Mouse (Mus musculus): ENCODE measurements around the gene Psme1. TPM values are rescaled to one million over a fixed set of nuclear protein-coding genes. Genes with fewer than 3 reads are reported as not detected.

The Psme1 gene
- polyA plus RNA-seq, 1 experiment: 81.7 TPM

DNA sequence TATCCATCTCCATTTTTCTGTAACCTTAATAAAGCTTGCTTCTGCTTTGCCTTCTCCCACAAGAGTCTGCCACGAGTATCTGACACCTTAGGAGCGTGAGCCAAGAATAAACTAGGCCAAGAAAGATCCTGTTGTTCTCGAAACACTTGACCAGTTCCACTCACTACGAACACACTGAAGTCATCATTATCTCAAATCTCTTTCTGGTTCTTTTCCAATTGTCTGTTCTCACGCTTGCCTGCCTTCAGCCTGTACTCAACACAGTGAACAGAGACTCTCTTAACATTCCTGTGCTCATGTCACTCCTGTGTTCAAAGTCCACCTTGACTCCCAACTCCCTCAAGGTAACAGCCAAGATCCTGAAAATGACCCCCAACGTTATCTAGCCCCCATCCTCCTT lies 35.4 kb downstream of the Psme1 start:
- H3K27me3 ChIP-seq (ENCODE audit: control insufficient read depth, insufficient read depth, insufficient read length): no peaks in the 10 kb centered on the region
- TF ChIP-seq USF1 (IDR thresholded peaks at IDR 0.05; ENCODE audit: low read depth) (no peak), MYOG (IDR thresholded peaks at IDR 0.05; ENCODE audit: control insufficient read depth in 1 of 3, insufficient read depth in 1 of 3, insufficient read length in 2 of 3, low read depth in 2 of 3) (no peak), TCF12 (IDR thresholded peaks at IDR 0.05; ENCODE audit: insufficient read depth, poor library complexity, severe bottlenecking) (no peak), SRF (IDR thresholded peaks at IDR 0.05; ENCODE audit: control insufficient read depth, insufficient read length, low read depth) (no peak), E2F4 (IDR thresholded peaks at IDR 0.05; ENCODE audit: insufficient read depth) (no peak), MYOD1 (IDR thresholded peaks at IDR 0.05; ENCODE audit: control insufficient read depth in 1 of 3, insufficient read length in 2 of 3, low read depth in 2 of 3) (no peak), POLR2A (IDR thresholded peaks at IDR 0.05; ENCODE audit: insufficient read length, low read depth) (no peak), CEBPB (IDR thresholded peaks at IDR 0.05; ENCODE audit: insufficient read depth, poor library complexity, severe bottlenecking) (no peak), TCF3 (IDR thresholded peaks at IDR 0.05; ENCODE audit: insufficient read length, low read depth) (no peak)
- no peak overlapping the region for H3K4me2 ChIP-seq (ENCODE audit: low read depth)
- H3K4me3 ChIP-seq: no peak overlapping the region
- H3K79me2 ChIP-seq (ENCODE audit: control insufficient read depth, insufficient read depth): no peaks in the 10 kb centered on the region
- H3ac ChIP-seq (ENCODE audit: control insufficient read depth, insufficient read length): no peak overlapping the region
- H3K36me3 ChIP-seq (ENCODE audit: control insufficient read depth, insufficient read depth): peaks cover 4% of the 10 kb centered on the region

DNA sequence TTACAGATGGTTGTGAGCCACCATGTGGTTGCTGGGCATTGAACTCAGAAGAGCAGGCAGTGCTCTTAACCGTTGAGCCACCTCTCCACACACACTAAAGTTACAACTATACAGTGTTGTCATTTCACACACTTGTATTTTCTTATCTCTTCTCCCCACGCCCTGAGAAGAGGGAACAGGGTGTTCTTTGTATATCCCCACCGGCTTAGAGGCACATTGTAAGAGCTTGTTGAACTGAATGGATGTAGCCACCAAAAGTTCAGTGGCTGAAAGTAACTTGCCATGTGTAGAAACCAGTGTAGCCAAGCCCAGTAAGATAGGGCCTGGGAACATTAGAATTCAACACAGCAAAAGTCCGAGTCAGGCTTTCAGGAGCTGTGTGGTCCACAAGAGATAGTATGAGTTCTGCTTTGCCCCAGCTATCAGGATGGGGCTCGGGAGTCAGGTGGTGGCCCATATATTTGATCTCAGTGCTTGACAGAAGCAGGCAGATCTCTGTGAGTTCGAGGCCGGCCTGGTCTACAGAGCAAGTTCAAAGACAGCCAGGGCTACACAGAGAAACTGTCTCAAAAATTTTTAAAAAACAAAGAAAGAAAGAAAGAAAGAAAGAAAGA lies 36.7 kb downstream of the Psme1 start:
- no peaks in the 10 kb centered on the region for H3K27me3 ChIP-seq (ENCODE audit: control insufficient read depth, insufficient read depth, insufficient read length)
- H3ac ChIP-seq (ENCODE audit: control insufficient read depth, insufficient read length): no peak overlapping the region
- H3K79me2 ChIP-seq (ENCODE audit: control insufficient read depth, insufficient read depth): no peaks in the 10 kb centered on the region
- H3K4me3 ChIP-seq: no peak overlapping the region
- H3K36me3 ChIP-seq (ENCODE audit: control insufficient read depth, insufficient read depth): peaks cover 2% of the 10 kb centered on the region
- no peak overlapping the region for H3K4me2 ChIP-seq (ENCODE audit: low read depth)
- TF ChIP-seq TCF3 (IDR thresholded peaks at IDR 0.05; ENCODE audit: insufficient read length, low read depth): no peak

DNA sequence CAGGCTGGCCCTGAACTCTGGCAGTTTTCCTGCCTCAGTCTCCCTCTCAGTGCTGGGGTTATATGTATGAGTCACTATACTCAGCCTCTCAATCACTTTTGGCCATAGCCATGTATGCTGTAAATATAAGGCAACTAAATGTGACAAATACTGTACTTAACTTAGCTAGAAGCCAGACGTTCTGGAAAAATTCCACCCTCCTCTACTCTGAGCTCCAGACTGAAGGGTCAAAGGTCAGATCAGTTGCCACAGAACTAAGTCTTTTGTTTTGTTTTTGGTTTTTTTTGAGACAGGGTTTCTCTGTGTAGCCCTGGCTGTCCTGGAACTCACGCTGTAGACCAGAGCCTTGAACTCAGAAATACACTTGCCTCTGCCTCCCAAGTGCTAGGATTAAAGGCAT lies 38.0 kb downstream of the Psme1 start:
- Histone ChIP-seq H3K4me2 (ENCODE audit: low read depth) (no peak overlapping the region), H3K36me3 (ENCODE audit: control insufficient read depth, insufficient read depth) (no peaks in the 10 kb centered on the region), H3K27me3 (ENCODE audit: control insufficient read depth, insufficient read depth, insufficient read length) (no peaks in the 10 kb centered on the region), H3K79me2 (ENCODE audit: control insufficient read depth, insufficient read depth) (no peaks in the 10 kb centered on the region), H3ac (ENCODE audit: control insufficient read depth, insufficient read length) (no peak overlapping the region), H3K4me3 (no peak overlapping the region)
- no peak for TF ChIP-seq REST (IDR thresholded peaks at IDR 0.05; ENCODE audit: insufficient read depth, insufficient read length)

DNA sequence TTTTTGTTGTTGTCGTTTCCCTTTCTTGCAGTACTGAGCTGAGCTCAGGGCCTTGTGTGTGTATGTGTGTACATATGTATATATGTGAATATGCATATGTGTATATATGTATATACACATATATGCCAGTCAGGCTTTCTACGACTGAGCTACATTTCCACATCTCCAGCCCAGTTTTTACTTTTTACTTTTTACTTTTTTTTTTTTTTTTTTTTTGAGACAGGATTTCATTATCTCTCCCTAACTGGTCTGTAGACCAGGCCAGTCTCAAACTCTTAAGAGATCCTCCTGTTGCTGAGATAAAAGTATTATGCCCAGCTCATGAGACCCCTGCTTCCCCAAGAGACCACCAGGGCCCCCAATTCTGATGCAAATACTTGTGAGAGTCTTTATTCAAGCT lies 38.9 kb downstream of the Psme1 start:
- no peak overlapping the region for H3K4me2 ChIP-seq (ENCODE audit: low read depth)
- H3K4me3 ChIP-seq: no peak overlapping the region
- TF ChIP-seq TCF3 (IDR thresholded peaks at IDR 0.05; ENCODE audit: insufficient read length, low read depth) (no peak), TCF12 (IDR thresholded peaks at IDR 0.05; ENCODE audit: insufficient read depth, poor library complexity, severe bottlenecking) (no peak), POLR2AphosphoS2 (IDR thresholded peaks at IDR 0.05; ENCODE audit: insufficient read length, low read depth) (no peak), E2F4 (IDR thresholded peaks at IDR 0.05; ENCODE audit: insufficient read depth) (no peak), MAX (IDR thresholded peaks at IDR 0.05; ENCODE audit: low read depth) (no peak), CEBPB (IDR thresholded peaks at IDR 0.05; ENCODE audit: insufficient read depth, poor library complexity, severe bottlenecking) (no peak), SRF (IDR thresholded peaks at IDR 0.05; ENCODE audit: control insufficient read depth, insufficient read length, low read depth) (no peak), REST (IDR thresholded peaks at IDR 0.05; ENCODE audit: insufficient read depth, insufficient read length) (no peak), MYOD1 (IDR thresholded peaks at IDR 0.05; ENCODE audit: control insufficient read depth in 1 of 3, insufficient read length in 2 of 3, low read depth in 2 of 3) (no peak), USF1 (IDR thresholded peaks at IDR 0.05; ENCODE audit: low read depth) (no peak), MYOG (IDR thresholded peaks at IDR 0.05; ENCODE audit: control insufficient read depth in 1 of 3, insufficient read depth in 1 of 3, insufficient read length in 2 of 3, low read depth in 2 of 3) (no peak)
- H3K36me3 ChIP-seq (ENCODE audit: control insufficient read depth, insufficient read depth): no peaks in the 10 kb centered on the region
- H3ac ChIP-seq (ENCODE audit: control insufficient read depth, insufficient read length): no peak overlapping the region
- no peaks in the 10 kb centered on the region for H3K27me3 ChIP-seq (ENCODE audit: control insufficient read depth, insufficient read depth, insufficient read length)
- H3K79me2 ChIP-seq (ENCODE audit: control insufficient read depth, insufficient read depth): no peaks in the 10 kb centered on the region

DNA sequence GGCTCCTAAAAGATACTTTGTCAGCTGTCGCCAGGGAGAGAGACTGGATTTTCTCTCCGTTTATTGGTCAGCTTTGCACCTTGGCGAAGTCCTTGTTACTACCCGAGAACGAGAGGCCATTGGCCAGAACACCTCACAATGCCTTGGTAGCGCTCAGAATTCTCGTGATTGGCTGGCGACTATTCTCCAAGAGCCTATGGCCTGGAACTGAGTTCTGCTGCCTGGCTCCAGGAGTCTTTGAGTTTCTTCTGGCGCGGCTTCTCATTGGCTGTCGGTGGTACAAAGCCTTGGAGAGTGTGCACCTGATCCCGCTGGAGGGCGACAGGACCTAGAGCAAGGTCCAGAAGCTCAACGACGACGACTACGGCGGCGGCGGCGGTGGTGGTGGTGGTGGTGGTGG lies 39.9 kb downstream of the Psme1 start, which contains the start of gene Rec8:
Gene Rec8 (plus strand): TSS at position 216 of the 400 bp plus-strand sequence.
- no peak within 1 kb of the TSS for H3K4me3 ChIP-seq

More for the DNA sequence above, 39.9 kb downstream of the Psme1 start, which contains the start of gene Rec8:
- no peak within 1 kb of the TSS for H3ac ChIP-seq (ENCODE audit: control insufficient read depth, insufficient read length)
- H3K79me2 ChIP-seq (ENCODE audit: control insufficient read depth, insufficient read depth): no peaks in the 10 kb centered on the region
- no peaks in the 10 kb centered on the region for H3K27me3 ChIP-seq (ENCODE audit: control insufficient read depth, insufficient read depth, insufficient read length)
- no peak within 1 kb of the TSS for H3K4me2 ChIP-seq (ENCODE audit: low read depth)
- TF ChIP-seq MYOG (IDR thresholded peaks at IDR 0.05; ENCODE audit: control insufficient read depth in 1 of 3, insufficient read depth in 1 of 3, insufficient read length in 2 of 3, low read depth in 2 of 3): no peak
- TF ChIP-seq MYOD1 (IDR thresholded peaks at IDR 0.05; ENCODE audit: control insufficient read depth in 1 of 3, insufficient read length in 2 of 3, low read depth in 2 of 3): no peak
- TF ChIP-seq REST (IDR thresholded peaks at IDR 0.05; ENCODE audit: insufficient read depth, insufficient read length): no peak
- no peak for TF ChIP-seq USF1 (IDR thresholded peaks at IDR 0.05; ENCODE audit: low read depth)
- TF ChIP-seq E2F4 (IDR thresholded peaks at IDR 0.05; ENCODE audit: insufficient read depth): no peak
- no peak for TF ChIP-seq POLR2AphosphoS2 (IDR thresholded peaks at IDR 0.05; ENCODE audit: insufficient read length, low read depth)
- no peak for TF ChIP-seq MAX (IDR thresholded peaks at IDR 0.05; ENCODE audit: low read depth)
- no peak for TF ChIP-seq TCF3 (IDR thresholded peaks at IDR 0.05; ENCODE audit: insufficient read length, low read depth)
- no peak for TF ChIP-seq POLR2A (IDR thresholded peaks at IDR 0.05; ENCODE audit: insufficient read length, low read depth)
- no peak for TF ChIP-seq SRF (IDR thresholded peaks at IDR 0.05; ENCODE audit: control insufficient read depth, insufficient read length, low read depth)
- TF ChIP-seq CEBPB (IDR thresholded peaks at IDR 0.05; ENCODE audit: insufficient read depth, poor library complexity, severe bottlenecking): no peak
- no peak for TF ChIP-seq TCF12 (IDR thresholded peaks at IDR 0.05; ENCODE audit: insufficient read depth, poor library complexity, severe bottlenecking)
- H3K36me3 ChIP-seq (ENCODE audit: control insufficient read depth, insufficient read depth): no peaks in the 10 kb centered on the region

Data from myocyte (in vitro differentiated cells).